Mouse (Mus musculus) kidney, adult 11 months (tissue): Measurements from ENCODE around the gene Cdk14.

Experiments used
- DNase-seq: peaks from one replicate; pipeline ENCODE4 v3.0.0; 2022

Gene Cdk14

DNA sequence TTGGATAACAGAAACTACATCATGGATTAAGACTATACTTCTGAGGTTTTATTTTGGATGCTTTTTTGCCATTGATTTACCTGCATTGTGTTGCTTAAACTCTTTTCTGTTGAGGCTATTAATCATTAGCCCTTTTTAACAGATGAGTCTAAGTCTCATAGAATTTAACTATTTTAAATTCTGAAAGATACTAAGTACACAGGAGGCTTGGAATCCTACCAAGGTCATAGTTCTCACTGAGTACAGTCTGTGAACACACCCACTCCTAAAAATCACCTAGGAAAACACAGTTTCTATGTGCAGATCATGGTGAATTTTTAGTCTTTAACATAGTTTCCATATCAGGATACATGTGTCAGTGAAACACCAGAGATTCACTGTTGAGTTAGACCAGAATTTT lies 658.2 kb downstream of the Cdk14 start:
- no peak for DNase-seq

- peak; percentile 60 for DNase-seq
Observed at GRCm38 (mm10) chr5:4758331-4759080, 661.6 kb downstream of the Cdk14 start.

- peak; percentile 93 for DNase-seq
Observed at GRCm38 (mm10) chr5:4757902-4758301, 662.2 kb downstream of the Cdk14 start, which contains the start of gene Fzd1. Gene Fzd1 (minus strand): TSS chr5:4758035.

GRCm38 (mm10) chr5:4756871-4757711 lies 663.0 kb downstream of the Cdk14 start:
- DNase-seq, result peak; percentile 62

- DNase-seq, result peak; percentile 22
Observed at GRCm38 (mm10) chr5:4756001-4756681, 664.0 kb downstream of the Cdk14 start.

- DNase-seq, result no peak
Observed at GRCm38 (mm10) chr5:4755326-4755725, 664.8 kb downstream of the Cdk14 start.

- peak; percentile 40 for DNase-seq
Observed at GRCm38 (mm10) chr5:4754701-4755281, 665.3 kb downstream of the Cdk14 start.
